Mouse (Mus musculus): ENCODE data around the gene Tmem30c. TPM values are rescaled to one million over a fixed set of nuclear protein-coding genes. Genes with fewer than 3 reads are reported as not detected.

Tmem30c gene
- not detected for total RNA-seq (2021)

DNA sequence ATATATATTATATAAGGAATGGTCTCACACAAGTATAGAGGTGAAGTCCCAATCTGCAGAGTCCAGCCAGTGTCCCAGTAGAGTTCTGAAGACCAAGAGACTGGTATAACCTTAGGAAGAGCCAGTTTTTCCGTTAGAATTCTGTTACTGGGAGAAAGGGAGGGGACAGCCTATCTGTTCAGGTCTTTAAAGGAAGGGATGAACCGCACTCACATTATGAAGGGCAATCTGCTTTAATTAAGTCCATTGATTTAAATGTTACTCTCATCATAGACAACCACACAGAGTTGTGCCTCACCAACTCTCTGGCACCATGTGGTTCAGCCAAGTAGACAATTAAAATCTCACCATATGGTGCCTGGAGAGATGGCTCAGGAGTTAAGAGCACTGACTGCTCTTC is at the start of gene Tmem30c:
Gene Tmem30c, minus strand, starts transcription at position 101 of the 400 bp plus-strand sequence.
- DNase-seq, result no peak
- intact Hi-C loops (cut with DNase I), result no loop called here

- DNase-seq, result no peak
- intact Hi-C loops (cut with DNase I), result no loop called here
Observed at GRCm38 (mm10) chr16:57340613-57340898, 47.9 kb upstream of the Tmem30c start.

DNA sequence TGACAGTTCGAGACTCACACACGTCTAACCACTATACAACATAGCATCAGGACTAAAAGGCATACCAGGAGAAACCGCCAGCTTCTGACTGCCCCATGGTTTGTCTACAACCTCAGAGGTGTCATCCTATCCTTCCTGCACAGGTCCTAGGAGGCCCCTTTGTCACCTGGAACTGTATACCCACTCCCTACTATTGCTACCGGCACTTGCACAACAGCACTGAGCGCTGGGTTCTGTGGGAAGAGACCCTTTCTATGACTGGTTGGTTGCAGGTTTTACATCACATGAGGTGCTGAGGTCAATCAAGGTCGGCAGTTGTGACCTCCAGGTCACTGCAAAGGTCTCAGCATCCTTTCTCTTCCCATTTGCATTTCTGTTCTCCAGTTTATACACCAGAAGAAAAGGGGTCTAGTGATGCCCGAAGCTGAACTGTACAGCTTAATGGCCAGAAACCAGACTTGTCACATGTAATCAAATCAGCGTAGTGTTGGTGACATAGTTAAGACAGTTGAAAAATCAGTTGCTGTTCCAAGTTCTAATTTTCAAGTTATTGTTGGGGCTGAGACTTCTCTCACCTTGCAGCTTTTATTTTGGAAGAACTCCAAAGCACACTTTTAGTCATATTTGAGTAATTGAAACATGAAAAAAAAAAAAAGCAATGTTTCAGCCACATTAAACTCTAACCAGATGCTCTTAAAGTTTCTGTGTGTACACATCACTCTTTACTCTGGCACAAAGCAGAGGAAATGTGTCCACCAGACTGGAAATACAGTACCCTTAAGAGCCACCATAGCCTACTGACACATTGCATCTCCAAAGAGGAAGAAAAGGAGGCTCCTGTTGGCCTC is 47.3 kb upstream of the Tmem30c start:
- intact Hi-C loops (cut with DNase I), result no loop called here
- no peak for DNase-seq

GRCm38 (mm10) chr16:57336770-57337423 is 44.2 kb upstream of the Tmem30c start:
- no peak for DNase-seq
- intact Hi-C loops (cut with DNase I), result no loop called here

DNA sequence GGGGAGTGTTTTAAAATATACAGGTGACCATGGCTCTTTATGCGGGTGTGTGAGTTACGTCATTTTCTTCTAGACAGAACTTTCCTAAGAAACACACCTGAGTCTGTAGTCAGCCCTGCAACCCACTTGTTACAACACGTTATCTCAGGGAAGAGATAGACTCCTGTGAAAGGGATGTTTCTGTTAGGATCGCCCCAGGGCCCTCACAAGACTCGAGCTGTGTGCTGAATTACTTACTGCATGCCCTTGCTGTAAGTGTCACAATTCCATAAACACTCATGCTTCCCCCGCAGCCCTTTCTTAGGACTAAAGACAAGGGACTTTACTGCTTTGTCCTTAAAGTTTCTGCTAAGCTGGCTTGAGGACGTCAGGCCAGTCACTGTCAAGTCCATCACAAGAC is 39.6 kb upstream of the Tmem30c start:
- intact Hi-C loops (cut with DNase I), result no loop called here
- no peak for DNase-seq

GRCm38 (mm10) chr16:57330111-57330510 is 37.4 kb upstream of the Tmem30c start:
- intact Hi-C loops (cut with DNase I), result no loop called here

DNA sequence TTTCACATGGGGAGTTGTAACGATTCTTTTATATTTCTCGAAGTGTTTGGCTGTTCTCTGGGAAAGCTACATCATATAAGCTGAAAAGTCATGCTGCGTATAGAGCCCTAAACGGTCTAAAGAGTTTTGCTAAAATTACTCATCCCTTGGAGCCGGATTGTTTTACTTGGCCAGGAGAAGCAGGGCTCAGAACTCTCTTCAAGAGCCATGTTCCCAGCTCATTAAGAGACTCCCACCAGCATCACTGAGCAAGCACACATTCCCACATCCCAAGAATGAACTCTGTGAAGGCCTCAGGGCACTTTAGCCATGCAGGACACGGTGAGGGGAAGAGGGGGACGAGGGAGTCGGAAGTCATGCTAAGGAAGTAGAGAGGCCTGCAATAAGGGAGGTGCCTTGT is 36.4 kb upstream of the Tmem30c start:
- DNase-seq, result peak; percentile 19 to 26
- intact Hi-C loops (cut with DNase I), result no loop called here

More at GRCm38 (mm10) chr16:57330111-57330510, 37.4 kb upstream of the Tmem30c start:
- DNase-seq, result no peak

DNA sequence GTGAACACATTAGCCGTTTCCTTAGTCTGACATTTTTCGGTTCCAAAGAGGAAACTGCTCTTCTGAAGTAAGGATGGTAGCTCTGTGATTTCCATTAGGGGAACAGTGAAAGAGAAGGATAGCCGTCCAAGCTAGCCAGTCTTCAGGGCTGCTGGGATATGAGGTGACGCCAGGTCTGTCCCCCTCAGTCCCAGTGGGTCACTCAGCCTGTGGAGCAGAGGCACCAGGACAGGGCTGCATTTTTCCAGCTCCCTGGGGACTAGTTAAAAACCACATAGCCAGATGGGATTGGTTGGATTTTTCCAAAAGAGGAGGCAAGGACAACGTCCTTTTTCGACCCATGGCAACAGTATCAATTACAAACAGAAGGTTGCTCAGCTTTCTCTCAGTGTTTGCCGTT is 34.3 kb upstream of the Tmem30c start:
- peak; percentile 37 to 66 for DNase-seq
- intact Hi-C loops (cut with DNase I), result loop anchor here (1.0 kb wide), 1 partner anchor 71 kb away; no protein-coding TSS in a partner anchor

DNA sequence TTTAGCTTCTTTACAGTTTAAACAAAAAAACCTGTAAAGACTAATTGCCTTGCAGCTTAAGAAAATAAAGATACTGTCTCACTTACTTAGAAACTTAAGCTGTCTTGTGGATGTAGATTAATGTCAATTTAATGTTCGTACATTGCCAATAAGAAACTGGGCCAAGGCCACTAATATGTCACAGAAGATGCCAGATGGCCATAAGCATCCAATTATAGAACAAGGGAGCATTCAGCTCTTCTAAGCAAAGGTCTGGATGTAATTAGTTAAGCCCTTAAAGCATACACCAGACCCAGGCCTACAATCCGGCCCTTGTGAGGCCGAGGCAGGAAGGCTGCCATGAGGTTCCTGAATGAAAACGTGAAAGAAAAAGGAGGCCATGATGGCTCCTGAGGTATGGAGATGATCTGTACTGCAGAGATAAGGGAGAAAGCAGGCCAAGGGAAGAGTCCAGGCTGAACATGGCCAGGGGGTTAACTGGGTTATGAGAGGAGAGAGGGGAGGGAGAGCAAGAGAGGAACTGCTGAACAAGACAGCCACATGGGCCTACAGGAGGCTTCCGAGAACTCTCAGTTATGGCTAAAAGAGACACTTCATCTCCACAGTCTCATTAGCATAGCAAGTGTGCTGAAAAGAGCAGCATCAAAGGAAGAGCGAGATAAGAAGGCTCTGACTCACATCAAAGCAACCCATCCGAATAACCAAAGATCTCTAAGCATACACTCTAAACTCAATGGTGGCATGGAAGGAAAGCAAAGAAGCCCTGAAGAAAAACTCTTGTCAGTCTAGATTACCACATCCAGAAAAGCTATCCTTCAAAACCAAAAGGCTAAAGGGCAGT is 26.8 kb upstream of the Tmem30c start:
- intact Hi-C loops (cut with DNase I), result no loop called here
- DNase-seq, result no peak

- intact Hi-C loops (cut with DNase I), result no loop called here
- no peak for DNase-seq
Observed at GRCm38 (mm10) chr16:57318637-57319125, 26.0 kb upstream of the Tmem30c start.

- DNase-seq, result no peak
- intact Hi-C loops (cut with DNase I), result no loop called here
Observed at GRCm38 (mm10) chr16:57317882-57318636, 25.4 kb upstream of the Tmem30c start.

DNA sequence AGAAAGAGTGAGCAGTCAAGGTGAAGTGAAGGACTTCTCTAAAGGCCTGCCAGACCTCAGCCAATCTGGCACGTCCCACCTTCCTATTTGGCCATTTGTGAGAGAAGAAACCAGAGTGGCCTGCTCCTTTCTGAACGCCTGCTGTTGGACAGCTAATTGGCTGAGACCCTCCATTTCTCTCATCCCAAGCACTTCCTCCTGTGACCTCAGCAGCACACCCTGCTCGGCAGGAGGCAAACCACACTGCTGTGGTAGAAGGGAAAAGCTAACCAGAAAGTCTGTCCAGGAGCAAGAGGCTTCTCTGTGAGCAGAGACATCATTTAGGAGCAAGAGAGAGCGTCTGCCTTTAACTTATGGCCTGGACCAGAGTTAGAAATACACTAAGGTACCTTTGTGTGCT is 24.5 kb upstream of the Tmem30c start:
- intact Hi-C loops (cut with DNase I), result no loop called here

DNA sequence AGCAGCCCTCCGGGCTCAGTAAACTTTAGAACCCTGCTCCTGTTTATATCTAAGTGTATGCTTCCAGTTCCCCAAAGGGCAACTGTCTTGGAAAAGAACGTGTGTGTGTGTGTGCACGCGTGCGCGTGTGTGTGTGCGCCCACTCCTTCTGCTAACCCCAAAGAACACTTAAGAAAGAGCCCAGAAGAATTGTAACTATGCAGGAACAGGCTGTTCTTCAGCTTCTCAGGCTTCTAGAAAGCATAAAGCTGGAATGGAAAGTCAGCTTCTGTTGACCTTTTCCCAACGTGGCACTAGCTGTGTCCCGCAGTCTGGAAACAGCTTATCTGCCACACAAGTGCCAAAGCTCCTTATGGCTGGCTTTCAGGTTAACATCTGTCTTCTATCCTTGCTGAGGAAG is 22.4 kb upstream of the Tmem30c start:
- no peak for DNase-seq
- intact Hi-C loops (cut with DNase I), result no loop called here

More for the DNA sequence above, 24.5 kb upstream of the Tmem30c start:
- DNase-seq, result no peak

DNA sequence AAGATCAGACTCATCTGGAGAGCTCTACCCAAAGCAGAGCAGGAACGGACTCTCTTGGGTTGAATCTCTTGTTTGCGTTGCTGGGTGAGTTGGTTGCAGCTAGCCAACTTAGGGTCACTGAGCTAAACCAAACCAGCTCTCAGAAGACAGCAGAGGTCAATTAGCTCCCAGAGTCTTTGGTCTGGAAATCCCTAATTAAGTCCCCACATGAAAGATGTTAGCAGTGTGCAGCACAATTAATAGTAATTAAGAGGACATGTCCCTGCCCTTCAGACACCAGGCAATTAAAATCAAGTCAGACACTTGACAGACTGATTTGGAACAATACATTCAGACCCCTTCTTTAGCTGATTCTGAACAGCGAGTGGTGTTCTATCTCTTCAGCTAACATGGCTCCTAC is 21.6 kb upstream of the Tmem30c start:
- DNase-seq, result no peak
- intact Hi-C loops (cut with DNase I), result no loop called here

DNA sequence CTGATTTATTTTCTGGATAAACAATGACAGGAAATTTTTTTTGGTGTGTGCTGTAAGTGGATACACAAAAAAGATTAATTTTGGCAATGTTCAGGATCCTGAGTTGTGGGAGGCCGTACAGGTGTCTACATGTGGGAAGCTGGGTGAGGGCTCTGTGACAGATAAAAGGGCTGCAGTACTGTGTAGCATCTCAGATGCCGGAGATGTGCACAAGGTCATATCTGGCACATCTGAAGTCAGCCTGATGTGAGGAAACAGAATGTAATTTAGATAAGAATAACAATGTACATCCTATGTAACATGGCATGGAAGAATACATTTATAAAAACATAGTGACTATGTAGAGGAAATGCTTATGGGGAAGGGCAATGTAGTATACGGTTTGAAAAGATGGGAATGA is 20.8 kb upstream of the Tmem30c start:
- no peak for DNase-seq
- intact Hi-C loops (cut with DNase I), result no loop called here

DNA sequence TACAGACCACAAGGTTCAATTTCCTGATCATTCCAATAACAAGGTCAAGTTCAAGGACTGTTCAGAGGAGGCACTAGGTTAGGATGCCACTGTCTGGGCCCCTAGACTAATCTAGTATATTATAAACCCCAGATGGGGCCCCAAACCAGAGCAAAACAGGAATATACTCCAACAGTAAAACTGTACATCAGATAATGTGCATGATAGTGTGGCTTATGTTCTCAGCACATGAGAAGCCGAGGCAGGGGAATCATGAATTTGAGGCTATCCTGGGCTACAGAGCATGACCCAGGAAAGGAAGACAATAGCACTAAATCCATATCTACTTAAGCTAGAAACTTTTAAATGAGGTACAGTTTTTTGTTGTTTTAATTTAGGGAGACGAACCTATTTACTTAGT is 19.5 kb upstream of the Tmem30c start:
- intact Hi-C loops (cut with DNase I), result no loop called here
- DNase-seq, result no peak

DNA sequence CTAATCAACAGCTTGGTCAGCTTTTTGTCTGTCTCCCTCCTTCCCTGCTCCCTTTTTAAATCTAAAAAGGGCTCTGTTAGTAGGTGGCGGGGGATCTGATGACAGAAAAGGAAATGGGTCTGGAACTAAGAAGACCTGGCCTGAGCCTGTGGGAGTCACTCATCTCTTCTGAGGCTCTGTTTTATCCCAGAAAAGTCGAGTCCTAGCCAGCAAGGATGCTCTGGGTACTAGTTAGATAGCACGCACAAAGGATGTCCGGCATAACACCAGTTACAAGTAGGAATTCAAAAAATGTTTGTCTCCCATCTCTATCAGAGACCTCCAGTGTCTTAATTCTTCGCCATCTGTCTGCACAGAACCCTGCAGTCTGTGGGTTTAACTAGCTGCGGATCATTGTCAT is 12.8 kb upstream of the Tmem30c start:
- no peak for DNase-seq
- intact Hi-C loops (cut with DNase I), result no loop called here

DNA sequence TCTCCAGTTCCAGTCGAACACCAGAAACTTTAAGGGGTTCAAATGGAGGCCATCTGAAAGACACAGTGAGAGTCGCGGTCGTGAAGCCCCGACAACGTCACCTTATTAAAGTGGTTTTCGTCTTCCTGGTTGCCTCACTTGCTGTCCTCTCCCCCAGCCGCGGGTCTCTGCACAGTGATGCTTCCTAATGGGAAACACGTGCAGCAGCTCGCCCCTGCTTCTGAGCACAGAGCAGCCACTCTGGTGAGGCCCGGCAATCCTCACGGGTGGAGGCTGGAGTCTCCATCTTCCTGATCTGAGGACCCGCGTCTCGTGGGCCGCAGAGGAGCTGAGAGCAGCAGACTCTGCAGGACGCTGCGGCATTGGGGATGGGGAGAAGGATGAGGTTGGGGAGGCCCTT is 11.1 kb upstream of the Tmem30c start:
- intact Hi-C loops (cut with DNase I), result no loop called here
- no peak for DNase-seq

DNA sequence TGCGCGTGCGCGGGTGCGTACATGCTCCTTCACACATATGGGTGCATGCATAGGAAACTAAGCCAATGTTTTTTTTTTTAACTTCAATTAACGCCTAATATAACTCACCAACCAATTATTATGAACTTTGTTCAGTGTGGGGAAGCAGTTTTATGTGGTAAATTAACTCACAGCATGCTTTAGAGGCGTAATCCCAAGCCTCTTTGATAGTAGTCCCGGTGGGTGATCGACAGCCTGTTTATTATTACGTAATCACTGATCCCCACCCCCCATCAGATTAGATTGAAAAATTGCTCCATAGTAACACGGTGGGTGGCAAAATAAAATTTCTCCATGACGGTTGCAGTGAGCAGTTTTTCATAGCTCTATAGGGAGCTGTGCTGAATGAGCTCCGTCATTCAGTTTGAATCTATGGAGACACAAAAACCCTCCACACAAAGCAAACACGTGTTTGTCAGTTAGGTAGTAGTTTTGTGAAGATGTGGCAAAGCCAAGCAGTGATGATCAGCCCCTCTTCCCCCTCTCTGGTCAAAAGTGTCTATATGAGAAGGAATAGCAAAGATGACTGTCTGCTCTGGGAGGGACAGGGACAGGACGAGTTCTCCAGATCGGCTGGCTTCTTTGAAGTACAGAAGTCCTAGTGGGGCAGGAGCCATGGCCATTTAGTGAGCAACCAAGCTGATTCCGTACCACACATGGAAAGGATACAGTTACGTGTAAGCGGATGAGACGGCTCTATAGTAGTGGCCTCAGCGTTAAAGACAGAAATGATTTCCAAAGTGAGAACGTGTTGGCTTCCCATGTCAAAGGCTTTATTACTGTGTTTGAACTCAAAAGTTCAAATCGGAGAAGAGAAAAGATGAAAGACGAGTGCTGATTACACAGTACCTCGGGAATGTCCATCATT is 10.4 kb upstream of the Tmem30c start:
- intact Hi-C loops (cut with DNase I), result no loop called here
- no peak for DNase-seq
